Mouse (Mus musculus): ENCODE results near the gene Gm13271.
"Not testable (repeated sequence)": the region's sequence is repeated elsewhere in the genome, so short reads cannot be mapped to it uniquely, and the experiment has no call there.

Gm13271 gene

DNA sequence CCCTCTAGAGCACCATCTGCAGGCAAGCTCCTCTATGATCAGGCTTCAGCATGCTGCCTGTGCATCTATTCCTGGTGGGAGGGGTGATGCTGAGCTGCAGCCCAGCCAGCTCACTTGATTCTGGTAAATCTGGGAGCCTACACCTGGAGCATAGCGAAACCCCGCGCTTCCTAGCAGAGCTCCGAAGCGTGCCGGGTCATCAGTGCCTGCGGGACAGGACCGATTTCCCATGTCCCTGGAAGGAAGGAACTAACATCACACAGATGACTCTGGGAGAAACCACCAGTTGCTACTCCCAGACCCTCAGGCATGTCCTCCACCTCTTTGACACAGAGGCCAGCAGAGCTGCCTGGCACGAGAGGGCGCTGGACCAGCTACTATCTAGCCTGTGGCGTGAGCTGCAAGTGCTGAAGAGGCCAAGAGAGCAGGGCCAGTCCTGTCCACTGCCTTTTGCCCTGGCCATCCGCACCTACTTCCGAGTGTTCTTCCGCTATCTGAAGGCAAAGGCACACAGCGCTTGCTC, at the start of gene Gm13271:
TSS of gene Gm13271 (plus strand) at position 51 of the 523 bp plus-strand sequence.
- DNase-seq (ENCODE audit: low spot score in 2 of 2), result peak; percentile 62 to 66

DNA sequence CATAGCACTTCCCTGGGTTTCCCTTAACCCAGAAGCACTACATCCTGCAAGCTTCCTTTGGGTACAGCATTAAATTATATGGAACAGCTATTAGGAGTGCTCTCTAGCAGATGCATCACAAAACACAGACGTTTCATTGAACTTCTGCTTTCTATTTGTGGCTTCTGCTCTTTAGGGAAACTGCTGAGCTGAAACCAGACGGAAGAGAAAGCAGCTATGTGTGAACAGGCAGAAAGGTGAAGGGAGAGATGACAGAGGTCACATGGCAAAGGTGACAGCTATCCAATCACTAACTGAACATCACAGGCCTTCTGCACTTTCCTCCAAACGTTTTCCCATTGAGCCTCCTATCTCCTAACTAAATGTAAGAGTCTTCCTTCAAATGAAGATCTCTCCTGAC, 48.7 kb upstream of the Gm13271 start:
- DNase-seq (ENCODE audit: low spot score in 2 of 2), result no peak

DNA sequence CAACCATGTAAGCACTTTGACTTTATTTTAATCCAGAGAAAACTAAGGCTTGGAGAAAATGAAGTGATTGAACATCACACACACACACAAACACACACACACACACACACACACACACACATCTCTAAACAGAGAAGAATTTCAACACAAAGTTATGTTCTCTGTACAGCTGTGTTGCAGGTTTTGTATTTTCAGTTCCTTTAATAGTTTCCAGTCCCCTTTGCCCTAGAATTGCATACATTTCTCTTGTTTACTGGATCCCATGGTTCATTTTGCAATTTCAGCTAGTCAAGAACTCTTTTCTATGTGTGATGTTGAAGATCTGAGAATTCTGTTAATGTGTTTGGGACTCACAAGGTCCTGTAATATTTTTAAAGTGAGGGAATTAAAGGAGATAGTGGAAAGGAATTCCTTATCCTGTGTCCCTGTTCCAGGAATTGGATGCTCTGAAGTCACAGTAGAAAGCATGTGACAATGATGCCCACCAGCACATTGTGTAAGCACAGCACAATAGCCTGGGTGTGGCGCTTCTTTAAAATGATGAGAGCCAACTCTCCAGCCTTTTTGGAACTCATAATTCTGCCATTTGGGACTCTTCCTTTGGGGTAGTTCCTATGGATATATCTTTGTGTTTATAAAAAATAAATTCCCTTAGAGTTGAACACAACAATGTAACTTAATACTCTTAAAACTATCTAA, 47.4 kb upstream of the Gm13271 start:
- DNase-seq (ENCODE audit: low spot score in 2 of 2), result no peak

DNA sequence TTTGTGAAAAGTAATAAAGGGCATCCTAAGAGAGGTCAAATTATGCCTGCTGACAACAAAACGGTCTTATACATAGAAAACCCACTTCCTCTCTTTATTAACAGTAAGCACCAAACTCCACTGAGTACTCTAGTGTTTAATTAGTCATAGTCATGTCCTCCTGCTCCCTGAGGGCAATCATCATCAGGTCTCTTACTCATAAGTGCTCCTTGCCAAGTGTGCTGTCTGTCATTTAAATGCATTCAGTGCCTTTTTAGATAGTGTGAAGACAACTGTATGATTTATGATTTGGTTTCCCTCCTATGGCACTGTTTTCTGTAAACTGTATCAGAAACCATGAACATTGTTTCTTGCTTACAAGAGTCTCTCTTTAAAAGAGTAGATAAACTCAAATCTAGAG, 40.4 kb upstream of the Gm13271 start:
- DNase-seq (ENCODE audit: low spot score in 2 of 2), result no peak

DNA sequence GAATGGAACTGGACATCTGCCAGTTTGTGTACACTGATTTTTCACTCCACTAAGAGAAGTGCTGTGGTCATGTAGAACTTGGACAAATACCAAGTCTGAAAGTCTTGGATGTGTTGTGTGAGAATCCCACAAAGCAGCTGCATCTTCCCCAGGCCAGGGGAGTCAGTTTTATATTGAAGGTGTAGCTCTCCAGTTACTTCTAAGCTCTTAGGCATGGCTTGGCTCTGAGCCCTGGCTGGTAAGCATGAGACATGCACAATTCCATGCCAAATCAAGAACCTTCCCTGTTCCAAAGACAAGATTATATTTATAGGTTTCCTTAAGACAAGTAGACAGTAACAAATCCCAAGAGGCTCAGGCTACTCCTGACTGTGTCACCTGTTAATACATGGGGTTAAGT, 39.6 kb upstream of the Gm13271 start:
- DNase-seq (ENCODE audit: low spot score in 2 of 2), result no peak

DNA sequence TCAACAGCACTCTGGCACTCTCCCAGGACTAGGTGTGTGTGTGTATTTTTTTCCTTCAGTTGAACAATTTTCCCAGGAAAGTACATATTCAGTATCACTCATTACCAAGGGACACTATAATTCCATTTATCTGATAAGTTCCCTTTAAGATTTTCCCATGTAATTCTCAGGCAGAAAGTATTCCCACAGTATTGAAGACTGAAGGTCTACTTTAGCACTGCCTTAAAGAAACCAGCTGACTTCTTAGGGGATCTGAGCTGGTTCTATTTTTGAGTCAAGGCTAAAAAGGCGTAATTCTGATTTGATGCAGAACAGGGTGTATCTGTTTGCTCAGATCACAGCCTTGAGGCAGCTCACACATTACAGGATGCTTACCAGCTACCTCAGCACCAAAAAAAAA, 36.0 kb upstream of the Gm13271 start:
- no peak for DNase-seq (ENCODE audit: low spot score in 2 of 2)

DNA sequence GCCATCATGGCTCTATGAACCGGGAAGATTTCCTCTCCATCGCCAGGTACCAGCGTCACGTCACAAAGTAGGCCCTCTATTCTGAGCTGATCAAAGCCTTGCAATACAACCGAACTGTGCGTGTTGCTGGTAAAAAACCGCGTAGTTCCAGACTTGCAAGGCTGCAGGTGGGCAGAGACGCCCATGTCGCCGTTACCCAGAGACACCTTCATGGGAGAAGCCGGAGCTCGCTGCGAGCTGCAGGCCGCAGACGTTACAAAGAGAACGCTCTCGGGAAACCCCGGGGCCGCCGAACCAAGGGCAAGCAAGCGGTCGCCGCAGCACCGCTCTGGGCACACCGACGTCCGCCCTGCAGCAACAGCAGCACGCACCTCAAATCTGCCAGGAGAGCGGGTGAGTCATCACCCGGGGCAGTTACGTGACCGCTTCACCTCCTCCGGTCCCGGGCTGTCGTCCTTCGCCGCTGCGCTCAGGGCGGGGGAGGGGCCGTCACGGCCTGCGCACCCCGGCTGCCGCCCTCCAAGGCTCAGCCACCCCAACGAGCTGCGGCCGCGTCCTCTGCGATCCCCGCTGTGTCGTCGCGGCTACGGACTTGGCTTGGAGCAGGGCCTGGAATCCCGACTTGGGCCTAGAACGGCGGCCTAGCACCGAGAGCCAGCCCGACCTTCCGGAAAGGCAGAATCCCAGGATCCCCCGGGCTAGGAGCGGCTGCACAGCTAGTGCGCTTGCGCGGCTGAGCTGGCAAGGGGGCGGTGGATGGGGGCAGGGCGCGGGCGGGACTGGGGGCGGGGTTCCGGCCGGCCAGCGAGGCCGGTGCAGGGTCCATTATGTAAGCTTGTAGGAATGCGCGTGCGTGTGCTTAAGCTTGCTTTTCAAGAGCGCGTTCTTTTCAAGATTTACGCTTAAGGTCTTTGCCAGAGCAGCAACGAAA, 32.6 kb upstream of the Gm13271 start, which contains the start of the genes Gm26566 and Klhl9:
TSS of gene Gm26566 (plus strand) at position 15 of the 931 bp plus-strand sequence.
TSS of gene Klhl9 (minus strand) at position 675 of the 931 bp plus-strand sequence.
- peak; percentile 75 for DNase-seq (ENCODE audit: low spot score in 2 of 2)

DNA sequence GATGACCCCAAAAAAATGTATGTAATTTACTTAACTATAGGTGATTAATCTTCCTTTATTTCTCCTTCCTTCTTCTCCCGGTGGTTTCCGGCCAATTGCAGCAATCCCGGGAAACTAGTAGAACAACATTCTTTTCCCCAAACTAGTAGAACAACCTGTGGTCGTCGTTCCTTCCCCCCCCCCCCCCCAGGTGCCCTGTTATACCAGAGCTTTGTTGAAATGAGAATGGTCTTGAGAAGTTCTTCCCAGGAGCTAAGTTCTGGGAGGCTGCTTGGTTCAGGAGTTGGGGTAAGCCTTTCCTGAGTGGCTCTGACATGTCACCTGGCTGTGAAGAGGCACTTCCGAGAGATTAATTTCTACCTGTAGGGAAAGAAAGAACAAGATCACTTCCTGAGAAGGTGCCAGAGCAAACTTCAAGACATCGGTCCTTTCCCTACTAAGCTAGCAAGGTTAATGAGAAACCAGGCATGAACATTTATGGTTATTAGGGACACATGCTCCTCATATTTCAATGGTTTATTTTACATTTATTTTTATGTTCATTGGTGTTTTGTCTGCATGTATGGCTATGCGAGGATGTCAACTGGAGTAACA, 31.1 kb upstream of the Gm13271 start:
- DNase-seq (ENCODE audit: low spot score in 2 of 2), result no peak

DNA sequence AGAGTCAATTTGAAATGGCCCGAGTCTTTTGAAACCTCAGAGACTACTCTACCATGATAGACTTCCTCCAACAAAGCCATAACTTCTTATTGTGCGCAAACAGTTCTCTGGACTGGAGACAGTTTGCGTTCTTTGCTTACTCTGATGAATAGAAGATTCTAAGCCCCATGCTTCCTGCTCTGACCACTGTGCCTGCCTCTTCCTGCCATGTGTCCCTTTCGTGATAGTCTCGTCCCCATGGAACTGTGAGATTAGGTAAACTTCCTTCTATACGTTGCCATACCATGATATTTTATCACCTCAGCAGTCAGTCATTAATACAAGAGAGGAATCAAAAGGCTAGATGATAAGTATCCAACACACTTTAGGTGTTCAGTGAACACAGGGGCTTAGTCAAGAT, 27.9 kb upstream of the Gm13271 start:
- no peak for DNase-seq (ENCODE audit: low spot score in 2 of 2)

DNA sequence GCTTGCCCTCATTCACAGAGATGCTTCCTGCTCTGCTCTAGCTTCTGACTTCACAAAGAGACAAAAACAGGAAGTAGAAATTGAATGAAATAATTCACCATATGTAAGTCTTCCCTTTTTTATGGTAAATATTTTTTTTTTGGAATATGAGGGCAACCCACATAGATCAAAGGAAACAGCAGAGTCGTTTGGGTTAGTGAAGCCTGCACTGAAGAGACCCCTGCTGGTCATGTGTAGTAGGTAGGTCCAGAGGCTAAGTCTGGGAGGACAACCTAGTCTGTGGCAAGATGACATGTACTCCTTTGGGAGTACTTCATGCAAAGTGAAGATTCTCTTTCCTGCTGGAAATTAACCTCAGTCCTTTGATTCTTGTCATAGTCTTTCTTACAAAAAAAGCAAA, 27.3 kb upstream of the Gm13271 start:
- no peak for DNase-seq (ENCODE audit: low spot score in 2 of 2)

DNA sequence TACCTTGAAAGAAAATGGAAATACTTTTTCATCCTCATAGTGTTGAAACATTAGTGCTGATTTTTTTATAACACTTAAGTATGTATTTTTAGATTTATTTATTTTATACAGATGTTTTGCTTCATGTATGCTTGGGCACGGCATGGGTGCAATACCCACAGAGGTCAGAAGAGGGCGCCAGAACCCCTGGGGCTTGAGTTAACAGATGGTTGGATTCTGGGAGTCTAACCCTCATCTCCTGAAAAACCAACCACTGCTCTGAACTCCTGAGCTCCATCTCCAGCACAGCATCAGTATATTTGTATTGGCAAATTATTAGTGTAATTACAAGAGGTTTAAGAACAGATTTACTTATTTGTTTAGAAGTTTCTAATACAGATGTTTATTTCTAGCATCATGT, 16.2 kb upstream of the Gm13271 start:
- peak; percentile 43 to 60 for DNase-seq (ENCODE audit: low spot score in 2 of 2)

DNA sequence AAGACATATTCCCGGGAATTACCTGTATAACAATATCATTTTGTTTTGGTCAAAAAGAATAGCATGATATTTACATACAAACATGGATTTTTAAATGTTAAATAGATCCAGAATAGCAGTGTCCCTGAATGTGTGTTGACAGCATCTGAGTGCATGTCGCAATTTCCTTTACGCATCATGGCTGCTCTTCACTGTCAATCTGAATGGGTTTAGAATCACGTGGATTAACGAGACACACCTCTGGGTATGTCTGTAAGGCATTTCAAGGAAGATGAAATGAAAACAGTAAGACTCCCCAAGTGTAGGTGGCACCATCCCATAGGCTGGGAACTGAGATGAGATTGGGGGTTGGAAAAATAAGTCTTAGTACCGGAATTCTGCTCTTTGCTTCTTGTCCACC, 15.6 kb upstream of the Gm13271 start:
- no peak for DNase-seq (ENCODE audit: low spot score in 2 of 2)

DNA sequence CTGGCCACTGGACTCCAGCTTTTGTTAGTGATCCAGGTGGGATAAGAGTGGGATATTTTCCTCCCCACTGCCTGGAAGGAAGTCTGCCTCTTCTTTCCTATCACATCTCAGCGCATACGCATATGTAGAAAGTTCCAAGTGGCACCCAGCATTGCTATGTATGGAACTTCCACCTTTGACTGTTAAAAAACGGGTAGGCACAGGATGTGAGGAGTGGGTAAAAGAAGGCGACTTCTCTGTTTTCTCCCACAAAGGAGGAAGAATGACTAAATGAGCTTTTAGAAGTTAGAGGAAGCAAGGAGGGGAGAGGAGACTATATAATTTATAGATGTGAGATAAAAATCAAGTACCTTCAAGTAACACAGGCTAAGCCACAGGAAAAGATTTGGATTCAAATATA, 13.2 kb upstream of the Gm13271 start:
- no peak for DNase-seq (ENCODE audit: low spot score in 2 of 2)

DNA sequence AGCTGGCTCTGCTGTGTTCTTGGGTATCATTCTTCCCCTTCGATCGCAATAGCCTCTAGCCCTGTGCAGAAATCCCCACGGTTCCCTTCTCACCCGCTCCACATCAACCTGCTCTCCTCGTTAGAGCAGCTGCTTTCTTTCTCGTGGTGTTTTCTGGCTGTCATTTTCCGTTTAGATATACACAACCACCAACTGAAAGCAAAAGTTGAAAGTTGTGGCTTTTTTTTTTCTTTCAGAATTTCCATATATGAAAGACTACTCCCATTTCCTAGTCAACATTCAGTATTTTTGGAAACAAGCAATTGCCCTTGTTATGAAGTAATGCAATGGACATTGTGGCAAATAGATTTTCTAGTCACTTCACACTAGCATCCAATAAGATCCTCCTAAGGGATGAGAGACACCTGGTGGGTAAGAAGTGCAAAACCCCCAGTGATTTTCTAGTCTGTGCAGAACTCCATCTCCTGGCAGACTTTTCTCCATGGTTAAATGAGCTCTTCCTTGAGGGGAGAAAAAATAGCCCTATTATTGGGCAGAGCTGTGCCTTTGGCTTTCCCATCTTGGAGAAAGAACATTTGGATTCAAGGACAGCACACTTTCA, 11.8 kb upstream of the Gm13271 start:
- no peak for DNase-seq (ENCODE audit: low spot score in 2 of 2)

DNA sequence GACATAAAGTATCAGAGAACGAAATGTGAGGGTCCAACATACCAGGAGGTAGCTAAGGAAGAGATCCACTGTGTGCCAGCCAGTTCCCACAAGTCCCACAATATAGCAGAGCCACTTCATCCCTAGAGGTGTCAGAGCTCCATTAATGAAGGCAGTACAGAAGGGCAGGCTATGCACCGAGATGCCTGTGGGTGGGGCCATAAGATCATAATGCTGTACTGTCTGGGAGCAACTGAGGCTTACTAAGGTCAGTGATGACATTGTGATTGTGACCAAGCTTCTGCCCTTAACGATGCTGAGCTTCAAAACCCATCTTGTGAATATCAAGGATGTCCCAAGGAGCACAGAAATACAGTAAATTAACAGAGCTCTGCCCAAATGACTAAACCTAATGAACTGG, 10.5 kb upstream of the Gm13271 start:
- DNase-seq (ENCODE audit: low spot score in 2 of 2), result no peak

DNA sequence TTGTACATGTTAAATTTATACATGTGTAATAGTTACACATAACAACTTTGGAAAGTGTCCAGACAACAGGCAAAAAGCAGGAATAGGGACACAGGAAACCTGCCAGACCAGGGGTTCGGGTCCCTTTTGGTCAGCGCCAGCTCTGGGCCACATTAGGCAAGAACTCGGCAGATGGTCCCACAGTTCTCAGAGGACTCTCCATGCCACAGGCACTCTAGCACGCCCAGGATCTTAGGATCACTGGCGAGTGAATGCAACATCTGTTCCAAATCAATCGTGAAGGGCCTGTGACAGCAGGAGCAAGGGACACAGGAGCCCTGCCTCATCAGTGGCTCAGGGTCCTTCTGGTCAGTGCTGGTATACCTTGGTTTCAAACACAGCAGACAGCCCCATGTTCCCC, 4.7 kb upstream of the Gm13271 start:
- DNase-seq (ENCODE audit: low spot score in 2 of 2), result no peak

DNA sequence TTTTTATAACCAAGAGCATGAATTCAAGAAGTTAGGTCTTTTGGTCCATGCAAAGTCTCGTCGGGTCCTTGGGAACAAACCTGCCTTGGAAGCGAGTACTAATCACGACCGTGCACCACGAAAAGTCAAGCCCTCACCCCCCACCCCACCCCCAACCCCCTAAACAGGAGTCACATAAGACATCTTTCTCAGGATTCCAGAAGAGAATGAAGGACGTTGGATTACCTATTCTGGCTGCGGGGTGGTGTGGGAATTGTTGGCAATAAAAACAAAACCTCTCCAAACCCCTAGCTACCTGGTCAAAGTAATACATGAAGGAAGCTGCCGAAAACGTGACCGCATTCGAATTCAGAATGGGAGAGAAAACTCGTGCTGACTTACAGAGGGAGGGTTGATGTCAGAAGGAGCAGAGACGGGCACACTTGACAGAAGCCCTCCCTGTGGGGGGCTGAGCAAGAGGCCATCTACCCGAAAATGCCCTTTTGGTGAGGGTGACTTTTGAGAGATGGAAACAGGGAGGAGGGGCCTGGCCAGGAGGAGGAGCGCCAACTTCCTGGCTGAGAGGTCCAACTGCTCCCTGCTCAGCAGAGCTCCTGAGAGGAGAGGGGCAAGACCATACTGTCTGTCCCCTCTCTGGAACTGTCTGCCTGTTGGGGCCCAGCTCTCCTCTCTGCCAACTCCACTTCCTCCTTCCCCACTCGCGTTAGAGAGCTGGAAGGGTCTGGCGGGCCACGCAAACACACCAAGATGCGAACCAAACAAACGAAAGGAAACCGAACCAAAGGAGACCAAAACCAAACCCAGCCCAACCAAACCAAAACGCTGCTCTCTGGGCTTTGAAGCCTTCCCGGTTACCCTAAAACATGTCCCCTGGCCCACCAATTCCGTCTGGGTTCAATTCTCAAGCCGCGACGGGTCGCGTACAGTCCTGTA, 2.2 kb downstream of the Gm13271 start:
- DNase-seq (ENCODE audit: low spot score in 2 of 2), result not testable (repeated sequence)

DNA sequence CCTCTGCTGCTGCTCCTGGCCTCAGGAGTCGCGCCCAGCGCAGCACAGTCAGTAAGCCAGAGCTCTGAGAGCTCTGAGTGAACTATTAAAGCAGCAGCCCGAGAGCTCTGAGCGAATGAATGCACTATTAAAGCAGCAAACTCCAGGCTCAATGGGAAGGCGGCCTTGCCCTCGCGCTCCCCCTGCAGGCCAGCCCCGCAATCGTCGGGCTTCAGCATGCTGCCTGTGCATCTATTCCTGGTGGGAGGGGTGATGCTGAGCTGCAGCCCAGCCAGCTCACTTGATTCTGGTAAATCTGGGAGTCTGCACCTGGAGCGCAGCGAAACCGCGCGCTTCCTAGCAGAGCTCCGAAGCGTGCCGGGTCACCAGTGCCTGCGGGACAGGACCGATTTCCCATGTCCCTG, 3.0 kb downstream of the Gm13271 start:
- peak; percentile 74 to 75 for DNase-seq (ENCODE audit: low spot score in 2 of 2)

DNA sequence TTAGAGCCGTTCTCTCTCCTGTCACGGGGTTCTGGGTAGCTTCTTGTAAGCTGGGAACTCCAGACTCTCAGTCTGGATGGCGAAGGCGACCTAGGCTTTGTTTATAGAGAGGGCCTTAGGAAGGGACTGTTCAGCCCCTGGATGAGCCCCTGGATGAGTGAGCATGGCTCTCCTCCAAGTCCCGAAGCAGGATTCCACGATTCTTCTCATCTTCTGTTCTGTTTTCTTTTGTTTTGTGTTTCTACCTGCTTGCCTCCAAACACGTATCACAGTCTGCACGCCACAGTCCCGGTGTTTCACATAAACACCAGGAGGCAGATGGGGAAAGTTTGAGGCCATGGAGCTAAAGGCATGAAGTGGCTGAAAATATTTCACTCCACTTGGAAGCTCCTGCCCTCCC, 4.1 kb downstream of the Gm13271 start:
- not testable (repeated sequence) for DNase-seq (ENCODE audit: low spot score in 2 of 2)

DNA sequence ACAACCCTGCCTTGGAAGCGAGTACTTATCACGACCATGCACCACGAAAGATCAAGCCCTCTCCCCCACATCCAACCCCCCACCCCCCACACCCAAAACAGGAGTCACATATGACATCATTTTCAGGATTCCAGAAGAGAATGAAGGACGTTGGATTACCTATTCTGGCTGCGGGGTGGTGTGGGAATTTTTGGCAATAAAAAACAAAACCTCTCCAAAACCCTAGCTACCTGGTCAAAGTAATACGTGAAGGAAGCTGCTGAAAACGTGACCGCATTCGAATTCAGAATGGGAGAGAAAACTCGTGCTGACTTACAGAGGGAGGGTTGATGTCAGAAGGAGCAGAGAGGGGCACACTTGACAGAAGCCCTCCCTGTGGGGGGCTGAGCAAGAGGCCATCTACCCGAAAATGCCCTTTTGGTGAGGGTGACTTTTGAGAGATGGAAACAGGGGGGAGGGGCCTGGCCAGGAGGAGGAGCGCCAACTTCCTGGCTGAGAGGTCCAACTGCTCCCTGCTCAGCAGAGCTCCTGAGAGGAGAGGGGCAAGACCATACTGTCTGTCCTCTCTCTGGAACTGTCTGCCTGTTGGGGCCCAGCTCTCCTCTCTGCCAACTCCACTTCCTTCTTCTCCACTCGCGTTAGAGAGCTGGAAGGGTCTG, 5.1 kb downstream of the Gm13271 start, which contains the start of gene Gm13283:
TSS of gene Gm13283 (plus strand) at position 510 of the 659 bp plus-strand sequence.
- DNase-seq (ENCODE audit: low spot score in 2 of 2), result not testable (repeated sequence)

All from spleen, postnatal 14 days (tissue).